Mouse (Mus musculus) activated CD4-positive, CD25-positive, alpha-beta regulatory T cell (primary cell): ENCODE data around the gene Ralgds. TPM values are rescaled to one million over a fixed set of nuclear protein-coding genes. Genes with fewer than 3 reads are reported as not detected.

Experiments used
- polyA plus RNA-seq, 2 experiments: library from polyadenylated mRNA; unstranded; fragments of 100-300 nt; shearing (Covaris generic); gene quantifications; one replicate each; pipeline ENCODE4 v1.2.1; 2017

Ralgds gene
- polyA plus RNA-seq = 10 to 100 TPM; 14.1 to 38.3 TPM

GRCm38 (mm10) chr2:28512798-28513401 is at the start of gene Ralgds:
TSS of gene Ralgds (plus strand) at chr2:28513125.

DNA sequence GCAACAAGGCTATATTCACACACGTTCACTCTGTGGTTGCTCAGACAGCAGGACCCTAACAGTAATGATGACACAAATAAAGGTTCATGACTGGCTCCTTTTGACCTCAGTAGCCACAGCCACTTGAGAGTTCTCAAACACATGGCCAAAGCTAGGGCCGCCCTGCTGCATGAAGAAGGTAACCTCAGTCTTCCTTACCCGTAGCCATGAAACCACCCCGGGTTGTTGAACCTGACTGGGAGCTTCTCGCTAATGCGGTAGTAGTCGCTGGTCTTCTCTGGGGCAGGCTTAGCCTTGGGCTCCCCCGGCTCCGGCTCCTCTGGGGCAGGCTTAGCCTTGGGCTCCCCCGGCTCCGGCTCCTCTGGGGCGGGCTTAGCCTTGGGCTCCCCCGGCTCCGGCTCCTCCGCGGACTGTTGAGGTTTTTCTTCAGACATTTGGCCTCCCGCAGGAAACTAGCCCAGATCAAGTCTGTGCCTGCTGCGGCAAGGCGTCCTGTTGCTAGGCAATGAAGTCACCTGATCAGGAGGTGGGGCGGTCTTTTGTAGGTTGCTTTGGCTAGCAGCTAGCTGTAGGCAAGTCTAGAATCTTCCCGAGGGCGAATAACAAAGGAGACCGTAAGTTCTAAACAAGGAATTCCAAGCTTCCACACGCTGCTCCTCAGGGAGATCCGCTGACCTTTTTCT is 46.9 kb upstream of the Ralgds start, which contains the start of gene 1700007K13Rik:
Gene 1700007K13Rik (minus strand): TSS at position 497 of the 683 bp plus-strand sequence.

GRCm38 (mm10) chr2:28467860-28468485 is 45.0 kb upstream of the Ralgds start, which contains the start of gene Mrps2:
TSS of gene Mrps2 (plus strand) at chr2:28468066.

GRCm38 (mm10) chr2:28496671-28497070 is 16.3 kb upstream of the Ralgds start, which contains the start of gene Gbgt1:
TSS of gene Gbgt1 (plus strand) at chr2:28496891.

DNA sequence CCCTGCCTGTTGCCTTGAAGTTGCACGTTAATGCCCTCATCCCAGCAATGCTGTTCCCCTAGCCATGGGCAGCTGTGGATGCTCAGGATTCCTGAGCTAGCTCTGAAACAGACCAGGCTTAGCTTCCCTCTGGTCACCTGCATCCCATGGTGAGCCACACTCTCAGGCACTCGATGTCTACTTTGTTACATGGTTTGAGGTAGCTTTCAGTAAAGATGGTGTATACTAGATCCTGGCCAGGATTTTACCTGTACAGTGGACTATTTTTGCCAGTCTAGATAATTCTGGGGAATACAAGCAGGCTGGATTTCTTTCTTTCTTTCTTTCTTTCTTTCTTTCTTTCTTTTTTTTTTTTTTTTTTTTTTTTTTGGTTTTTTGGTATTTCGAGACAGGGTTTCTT is 7.1 kb upstream of the Ralgds start, which contains the start of gene Gm10134:
Gene Gm10134 (plus strand): TSS at position 301 of the 400 bp plus-strand sequence.

GRCm38 (mm10) chr2:28563303-28563702 is 50.4 kb downstream of the Ralgds start, which contains the start of gene Cel:
TSS of gene Cel (minus strand) at chr2:28563403.

GRCm38 (mm10) chr2:28583651-28584050 is 70.7 kb downstream of the Ralgds start, which contains the start of gene Gtf3c5:
TSS of gene Gtf3c5 (minus strand) at chr2:28583751.

Other genes starting within 250 kb of the Ralgds start
- gene Ppp1r26, start 66.3 kb upstream of the Ralgds start, polyA plus RNA-seq = not detected
- gene 1700007K13Rik, start 46.8 kb upstream of the Ralgds start, polyA plus RNA-seq = under 1 TPM in 1 of 2 experiments, not detected in 1; 0.64 TPM
- 10 to 100 TPM; 27.4 to 34.1 TPM for gene Mrps2, start 45.1 kb upstream of the Ralgds start, polyA plus RNA-seq
- gene Gbgt1, start 16.2 kb upstream of the Ralgds start, polyA plus RNA-seq = under 1 TPM in 1 of 2 experiments, not detected in 1; 0.12 TPM
- under 1 TPM; 0.78 to 0.84 TPM for gene Gm10134, start 7.0 kb upstream of the Ralgds start, polyA plus RNA-seq
- gene Cel, start 50.3 kb downstream of the Ralgds start, polyA plus RNA-seq = under 1 TPM in 1 of 2 experiments, not detected in 1; 0.25 TPM
- gene Gtf3c5, start 70.6 kb downstream of the Ralgds start, polyA plus RNA-seq = 10 to 100 TPM; 14.2 to 23.5 TPM
- gene Gfi1b, start 108.9 kb downstream of the Ralgds start, polyA plus RNA-seq = 1 to 10 TPM in 1 of 2 experiments, not detected in 1; 2.0 TPM
- 10 to 100 TPM; 24.0 to 26.5 TPM for gene Tsc1, start 128.1 kb downstream of the Ralgds start, polyA plus RNA-seq
- not detected for gene Spaca9, start 186.6 kb downstream of the Ralgds start, polyA plus RNA-seq
- under 1 TPM in 1 of 2 experiments, not detected in 1; 0.50 TPM for gene Ak8, start 187.0 kb downstream of the Ralgds start, polyA plus RNA-seq